Comparison of ENCODE assay signal across 19 mouse cellular contexts in genomic region chr9:102651199-102651720, GRCm38 (mm10). TPM values are rescaled to one million over a fixed set of nuclear protein-coding genes. Genes with fewer than 3 reads are reported as not detected.
DNase-seq lines count a peak whose midpoint lies in the region; ATAC-seq and TF ChIP-seq lines count a peak whose summit lies in the region.
"Had no signal": no experiment of that assay in that cellular context is flagged by ENCODE, and none has a peak within 500 bp of the region (broad histone marks: within the 10 kb centered on the region; RNA-seq: fewer than 3 reads in every experiment).

No protein-coding gene starts in this region.

- H3K4me2 ChIP-seq in forebrain, embryonic 15.5 days (replicated peaks) = no peak overlapping the region
- no peak overlapping the region for H3K4me2 ChIP-seq in forebrain, embryonic 11.5 days (ENCODE audit: low read depth, low read length, severe bottlenecking)
- H3K4me2 ChIP-seq in intestine, embryonic 14.5 days (ENCODE audit: low read length) = no peak overlapping the region
- H3K4me2 ChIP-seq in intestine, postnatal 0 days (replicated peaks; ENCODE audit: low read depth) = no peak overlapping the region
- H3K4me2 ChIP-seq in intestine, embryonic 16.5 days (ENCODE audit: low read depth, low read length) = no peak overlapping the region
- H3K4me2 ChIP-seq: lung, embryonic 15.5 days had no signal

- H3K36me3 ChIP-seq in forebrain, embryonic 15.5 days = no peaks in the 10 kb centered on the region
- H3K36me3 ChIP-seq in forebrain, embryonic 11.5 days (ENCODE audit: control insufficient read depth, insufficient read depth, low read length) = no peaks in the 10 kb centered on the region
- H3K36me3 ChIP-seq in intestine, embryonic 14.5 days (ENCODE audit: control insufficient read depth, insufficient read depth, low read length) = no peaks in the 10 kb centered on the region
- H3K36me3 ChIP-seq in intestine, postnatal 0 days (ENCODE audit: control insufficient read depth, insufficient read depth) = no peaks in the 10 kb centered on the region
- H3K36me3 ChIP-seq in intestine, embryonic 16.5 days (ENCODE audit: control insufficient read depth, insufficient read depth, low read length) = no peaks in the 10 kb centered on the region
- H3K36me3 ChIP-seq: kidney, embryonic 15.5 days; lung, embryonic 15.5 days had no signal

- H3K27ac ChIP-seq in forebrain, embryonic 15.5 days (replicated peaks) = peak overlapping the region; percentile 74
- no peak overlapping the region for H3K27ac ChIP-seq in forebrain, embryonic 11.5 days (ENCODE audit: low read depth, low read length)
- H3K27ac ChIP-seq in intestine, embryonic 14.5 days (ENCODE audit: low read depth) = no peak overlapping the region
- H3K27ac ChIP-seq in intestine, postnatal 0 days (ENCODE audit: low read depth, low read length) = no peak overlapping the region
- 0 out of 2 replicates have a peak overlapping the region, but pooled peaks have one; percentile 47 for H3K27ac ChIP-seq in brown adipose tissue, adult 24 weeks (replicated peaks; ENCODE audit: low read depth, low read length)
- H3K27ac ChIP-seq in intestine, embryonic 16.5 days (ENCODE audit: low read length) = 0 out of 2 replicates have a peak overlapping the region, but pooled peaks have one; percentile 38
- H3K27ac ChIP-seq: kidney, embryonic 15.5 days; liver, embryonic 14.5 days had no signal

- 28% methylated on average over 6 of the region's 6 CpGs for WGBS in forebrain, embryonic 15.5 days
- WGBS in forebrain, embryonic 11.5 days = 64% methylated on average over 6 of the region's 6 CpGs
- WGBS in intestine, embryonic 14.5 days = 43% methylated on average over 6 of the region's 6 CpGs
- WGBS in intestine, postnatal 0 days = 52% methylated on average over 6 of the region's 6 CpGs
- WGBS in intestine, embryonic 16.5 days = 48% methylated on average over 6 of the region's 6 CpGs

- no peaks in the 10 kb centered on the region for H3K9me3 ChIP-seq in forebrain, embryonic 15.5 days
- no peaks in the 10 kb centered on the region for H3K9me3 ChIP-seq in forebrain, embryonic 11.5 days (ENCODE audit: control insufficient read depth, low read length)
- H3K9me3 ChIP-seq in intestine, embryonic 14.5 days (ENCODE audit: control insufficient read depth, low read length) = 0 out of 2 replicates have a peak, but pooled peaks cover 2% of the 10 kb centered on the region
- H3K9me3 ChIP-seq in intestine, postnatal 0 days (ENCODE audit: control insufficient read depth) = no peaks in the 10 kb centered on the region
- H3K9me3 ChIP-seq in intestine, embryonic 16.5 days (ENCODE audit: control insufficient read depth, low read length) = no peaks in the 10 kb centered on the region
- H3K9me3 ChIP-seq: kidney, embryonic 15.5 days; lung, embryonic 15.5 days had no signal

- TF ChIP-seq CTCF in intestine, postnatal 0 days (IDR thresholded peaks at IDR 0.05; ENCODE audit: low read depth) = no peak

- H3K4me1 ChIP-seq in forebrain, embryonic 15.5 days = peaks cover 32% of the 10 kb centered on the region
- peaks cover 5% of the 10 kb centered on the region; the same call in 1 of the 2 replicates for H3K4me1 ChIP-seq in forebrain, embryonic 11.5 days (replicated peaks; ENCODE audit: control insufficient read depth, insufficient read depth, low read length)
- peaks cover 24% of the 10 kb centered on the region for H3K4me1 ChIP-seq in intestine, embryonic 14.5 days (replicated peaks; ENCODE audit: control insufficient read depth, insufficient read depth, low read length)
- peaks cover 12% of the 10 kb centered on the region; the same call in 1 of the 2 replicates for H3K4me1 ChIP-seq in intestine, postnatal 0 days (replicated peaks; ENCODE audit: control insufficient read depth, insufficient read depth, low read length)
- no peaks in the 10 kb centered on the region for H3K4me1 ChIP-seq in brown adipose tissue, adult 24 weeks (ENCODE audit: control insufficient read depth, insufficient read depth, insufficient read length, low read length)
- H3K4me1 ChIP-seq in intestine, embryonic 16.5 days (ENCODE audit: control insufficient read depth, insufficient read depth, low read length) = peaks cover 30% of the 10 kb centered on the region

- no peak overlapping the region for H3K4me3 ChIP-seq in forebrain, embryonic 15.5 days
- no peak overlapping the region for H3K4me3 ChIP-seq in forebrain, embryonic 11.5 days (ENCODE audit: low read depth, low read length)
- no peak overlapping the region for H3K4me3 ChIP-seq in intestine, embryonic 14.5 days (ENCODE audit: low read depth, low read length)
- H3K4me3 ChIP-seq in intestine, postnatal 0 days (ENCODE audit: low read depth, low read length) = no peak overlapping the region
- no peak overlapping the region for H3K4me3 ChIP-seq in brown adipose tissue, adult 24 weeks (ENCODE audit: insufficient read depth, low read depth, low read length)
- no peak overlapping the region for H3K4me3 ChIP-seq in intestine, embryonic 16.5 days (ENCODE audit: low read length)
- H3K4me3 ChIP-seq: erythroblast, embryonic 14.5 days; kidney, embryonic 15.5 days; lung, embryonic 15.5 days had no signal

- no peak overlapping the region for H3K9ac ChIP-seq in forebrain, embryonic 15.5 days (replicated peaks)
- H3K9ac ChIP-seq in forebrain, embryonic 11.5 days (ENCODE audit: low read length) = no peak overlapping the region
- no peak overlapping the region for H3K9ac ChIP-seq in intestine, embryonic 14.5 days (ENCODE audit: low read length)
- no peak overlapping the region for H3K9ac ChIP-seq in intestine, postnatal 0 days (ENCODE audit: low read depth, low read length)
- no peak overlapping the region for H3K9ac ChIP-seq in intestine, embryonic 16.5 days (ENCODE audit: low read depth, low read length)
- H3K9ac ChIP-seq: kidney, embryonic 15.5 days; liver, embryonic 14.5 days; lung, embryonic 15.5 days had no signal

- ATAC-seq in forebrain, embryonic 15.5 days (replicated peaks) = peak; percentile 33; the same call in 1 of the 2 replicates
- ATAC-seq in forebrain, embryonic 11.5 days (replicated peaks; ENCODE audit: low FRiP score) = no peak
- ATAC-seq in intestine, embryonic 14.5 days (replicated peaks; ENCODE audit: low FRiP score, low TSS enrichment, low read depth) = no peak
- ATAC-seq in intestine, postnatal 0 days = no peak
- peak; percentile 36; the same call in 1 of the 2 replicates for ATAC-seq in intestine, embryonic 16.5 days

- H3K27me3 ChIP-seq in forebrain, embryonic 15.5 days = no peaks in the 10 kb centered on the region
- H3K27me3 ChIP-seq in forebrain, embryonic 11.5 days (ENCODE audit: control insufficient read depth, insufficient read depth, low read length) = no peaks in the 10 kb centered on the region
- H3K27me3 ChIP-seq in intestine, embryonic 14.5 days (replicated peaks; ENCODE audit: control insufficient read depth, insufficient read depth, low read length) = no peaks in the 10 kb centered on the region
- no peaks in the 10 kb centered on the region for H3K27me3 ChIP-seq in intestine, postnatal 0 days (replicated peaks; ENCODE audit: control insufficient read depth, insufficient read depth, low read length)
- no peaks in the 10 kb centered on the region for H3K27me3 ChIP-seq in intestine, embryonic 16.5 days (replicated peaks; ENCODE audit: control insufficient read depth, insufficient read depth, low read length)
- H3K27me3 ChIP-seq: kidney, embryonic 15.5 days; lung, embryonic 15.5 days had no signal

- no peak for DNase-seq in forebrain, embryonic 11.5 days (ENCODE audit: low spot score)
- DNase-seq in intestine, embryonic 14.5 days (ENCODE audit: low spot score) = peak; percentile 44
- no peak for DNase-seq in adrenal gland, adult 8-10 months
- DNase-seq: adrenal gland, postnatal 36 days; cerebellum, adult 11-12 months; heart, postnatal 36 days; kidney, adult 11 months; kidney, postnatal 4 days; layer of hippocampus, adult 9-11 months; lung, postnatal 4 days; thymus, postnatal 14 days had no signal

RNA-seq across cellular contexts. Expression of gene Cep63, which starts 24.9 kb away (rescaled TPM):
- polyA plus RNA-seq in forebrain, embryonic 15.5 days (2015; fragmentation: Nextera tagmentation; extraction: Ambion mirVana) = 48.1 and 49.6 TPM in 2 replicates
- polyA plus RNA-seq in forebrain, embryonic 11.5 days (2014; fragmentation: Nextera tagmentation; extraction: Ambion mirVana) = 51.4 and 53.2 TPM in 2 replicates
- 40.2 and 46.2 TPM in 2 replicates for polyA plus RNA-seq in intestine, embryonic 14.5 days (2014; fragmentation: Nextera tagmentation; extraction: Ambion mirVana)
- polyA plus RNA-seq in intestine, postnatal 0 days (2015; fragmentation: Nextera tagmentation; extraction: Ambion mirVana) = 25.8 and 30.8 TPM in 2 replicates
- 39.6 and 41.8 TPM in 2 replicates for polyA plus RNA-seq in brown adipose tissue, adult 24 weeks (2012; ENCODE audit: insufficient read depth, insufficient read length, missing spikeins)
- polyA plus RNA-seq in intestine, embryonic 16.5 days (2015; fragmentation: Nextera tagmentation; extraction: Ambion mirVana) = 42.7 and 43.2 TPM in 2 replicates
- total RNA-seq in adrenal gland, adult 8-10 months (2022) = 10 to 100 TPM; 33.8 to 46.8 (median 43.5) TPM

RNA-seq across cellular contexts. Expression of gene Anapc13, which starts 25.2 kb away (rescaled TPM):
- 148 and 166 TPM in 2 replicates for polyA plus RNA-seq in forebrain, embryonic 15.5 days (2015; fragmentation: Nextera tagmentation; extraction: Ambion mirVana)
- polyA plus RNA-seq in forebrain, embryonic 11.5 days (2014; fragmentation: Nextera tagmentation; extraction: Ambion mirVana) = 166 and 173 TPM in 2 replicates
- 212 and 216 TPM in 2 replicates for polyA plus RNA-seq in intestine, embryonic 14.5 days (2014; fragmentation: Nextera tagmentation; extraction: Ambion mirVana)
- polyA plus RNA-seq in intestine, postnatal 0 days (2015; fragmentation: Nextera tagmentation; extraction: Ambion mirVana) = 182 and 204 TPM in 2 replicates
- 362 and 412 TPM in 2 replicates for polyA plus RNA-seq in brown adipose tissue, adult 24 weeks (2012; ENCODE audit: insufficient read depth, insufficient read length, missing spikeins)
- polyA plus RNA-seq in intestine, embryonic 16.5 days (2015; fragmentation: Nextera tagmentation; extraction: Ambion mirVana) = 175 and 183 TPM in 2 replicates
- 100 to 1,000 TPM; 286 to 364 (median 329) TPM for total RNA-seq in adrenal gland, adult 8-10 months (2022)

Comparison
In these comparisons a context has a peak if more than half of its experiments do, and no peak if none do; other contexts are left out.
1. ATAC-seq: peak in forebrain, embryonic 15.5 days (single experiment) and intestine, embryonic 16.5 days (single experiment); none in forebrain, embryonic 11.5 days (single experiment), intestine, embryonic 14.5 days (single experiment) and intestine, postnatal 0 days (single experiment).
2. H3K27ac ChIP-seq: peak in forebrain, embryonic 15.5 days (single experiment), brown adipose tissue, adult 24 weeks (single experiment) and intestine, embryonic 16.5 days (single experiment); none in forebrain, embryonic 11.5 days (single experiment), intestine, embryonic 14.5 days (single experiment) and intestine, postnatal 0 days (single experiment).